Mouse (Mus musculus) G1E (cell line): ENCODE measurements around the gene Dok3.

ENCODE experiments used
- CTCF ChIP-seq: IDR thresholded peaks from 2 replicates; pipeline ENCODE4 v1.5.1; 2012; ENCODE audit warnings: low read depth, low read length, inconsistent platforms, mixed read lengths
- TAL1 ChIP-seq: conservative IDR thresholded peaks from 2 replicates; pipeline ENCODE4 v1.6.1; 2012; ENCODE audit warnings: low read depth, low read length, inconsistent platforms, mixed read lengths

DNA sequence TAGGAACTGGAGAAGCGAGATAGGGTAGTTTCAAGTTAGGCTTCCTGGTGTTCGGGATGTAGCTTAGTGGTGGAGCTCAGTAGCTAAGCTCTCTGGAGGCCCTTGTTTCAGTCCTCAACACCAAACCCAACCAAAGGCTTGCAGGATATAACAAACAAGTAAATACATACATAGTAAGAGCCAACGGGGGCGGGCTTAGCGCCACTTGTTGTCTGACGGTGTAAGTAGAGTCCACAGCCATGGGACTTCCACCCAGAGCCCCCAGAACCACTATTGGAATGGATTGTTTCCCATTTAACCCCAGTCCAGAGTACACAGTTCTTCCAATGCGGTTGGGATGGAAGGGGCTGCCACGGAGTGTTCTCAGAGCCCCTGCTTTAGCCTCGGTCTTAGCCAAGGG lies 15.3 kb downstream of the Dok3 start:
- TF ChIP-seq CTCF (no peak), TAL1 (no peak)
